ENCODE assay signal across 28 mouse cellular contexts in the genomic region with DNA sequence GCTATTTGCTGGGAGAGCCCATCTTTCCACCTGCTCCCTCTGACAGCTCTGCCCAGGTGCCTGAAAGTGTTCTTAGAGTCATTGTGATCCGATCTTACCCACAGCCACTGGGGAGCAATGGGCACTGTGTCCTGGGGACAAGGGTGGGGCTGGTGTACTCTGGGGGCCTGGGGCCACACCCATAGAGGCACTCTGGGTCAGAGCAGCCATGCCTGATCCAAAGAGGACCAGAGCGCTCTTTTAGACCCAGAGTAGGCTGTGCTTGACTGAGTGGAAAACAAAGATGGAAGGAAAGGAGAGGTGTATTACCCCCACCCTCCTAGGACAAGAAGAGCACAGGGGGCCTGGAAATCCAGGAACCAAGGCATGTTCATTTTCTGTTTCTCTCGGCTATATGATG. TPM values are rescaled to one million over a fixed set of nuclear protein-coding genes. Genes with fewer than 3 reads are reported as not detected.
DNase-seq lines count a peak whose midpoint lies in the region; ATAC-seq and TF ChIP-seq lines count a peak whose summit lies in the region.
"Had no signal": no experiment of that assay in that cellular context is flagged by ENCODE, and none has a peak within 500 bp of the region (broad histone marks: within the 10 kb centered on the region; RNA-seq: fewer than 3 reads in every experiment).

1700001O22Rik (minus strand) TSS at position 58 of the 400 bp plus-strand sequence.

- peaks cover 31% of the 10 kb centered on the region for H3K4me1 ChIP-seq in embryonic facial prominence, embryonic 13.5 days
- peaks cover 33% of the 10 kb centered on the region for H3K4me1 ChIP-seq in embryonic facial prominence, embryonic 10.5 days
- H3K4me1 ChIP-seq in hindbrain, embryonic 10.5 days (replicated peaks), result peaks cover 48% of the 10 kb centered on the region
- H3K4me1 ChIP-seq in hindbrain, embryonic 12.5 days, result peaks cover 19% of the 10 kb centered on the region
- H3K4me1 ChIP-seq in testis, adult 2 months (ENCODE audit: control insufficient read depth, insufficient read depth, low read length), result peaks cover 10% of the 10 kb centered on the region

- no peak within 1 kb of the TSS for H3K4me2 ChIP-seq in embryonic facial prominence, embryonic 13.5 days
- H3K4me2 ChIP-seq in hindbrain, embryonic 12.5 days (replicated peaks), result no peak within 1 kb of the TSS
- H3K4me2 ChIP-seq: embryonic facial prominence, embryonic 12.5 days; embryonic facial prominence, embryonic 15.5 days; forebrain, embryonic 13.5 days had no signal

- H3K27me3 ChIP-seq in embryonic facial prominence, embryonic 13.5 days, result peaks cover 43% of the 10 kb centered on the region
- peaks cover 71% of the 10 kb centered on the region for H3K27me3 ChIP-seq in embryonic facial prominence, embryonic 10.5 days (replicated peaks; ENCODE audit: low read depth, poor library complexity, severe bottlenecking)
- peaks cover 54% of the 10 kb centered on the region for H3K27me3 ChIP-seq in hindbrain, embryonic 10.5 days (ENCODE audit: insufficient read depth, poor library complexity, severe bottlenecking)
- H3K27me3 ChIP-seq in hindbrain, embryonic 12.5 days, result peaks cover 44% of the 10 kb centered on the region
- no peaks in the 10 kb centered on the region for H3K27me3 ChIP-seq in testis, adult 2 months (ENCODE audit: control insufficient read depth, insufficient read depth, low read length)
- H3K27me3 ChIP-seq: Patski had no signal

- 88% methylated on average over 3 of the region's 3 CpGs for WGBS in embryonic facial prominence, embryonic 13.5 days
- WGBS in embryonic facial prominence, embryonic 10.5 days, result 86% methylated on average over 3 of the region's 3 CpGs
- WGBS in hindbrain, embryonic 10.5 days, result 77% methylated on average over 3 of the region's 3 CpGs
- WGBS in hindbrain, embryonic 12.5 days, result 81% methylated on average over 3 of the region's 3 CpGs

- H3K27ac ChIP-seq in embryonic facial prominence, embryonic 13.5 days, result no peak within 1 kb of the TSS
- no peak within 1 kb of the TSS for H3K27ac ChIP-seq in embryonic facial prominence, embryonic 10.5 days (replicated peaks)
- H3K27ac ChIP-seq in hindbrain, embryonic 10.5 days, result peak within 1 kb of the TSS; percentile 1; the same call in 1 of the 2 replicates
- no peak within 1 kb of the TSS for H3K27ac ChIP-seq in hindbrain, embryonic 12.5 days
- H3K27ac ChIP-seq in testis, adult 2 months (ENCODE audit: control insufficient read depth, insufficient read depth, low read depth, low read length), result no peak within 1 kb of the TSS
- H3K27ac ChIP-seq: embryonic facial prominence, embryonic 12.5 days; embryonic facial prominence, embryonic 15.5 days; forebrain, embryonic 10.5 days; forebrain, embryonic 13.5 days had no signal

- 0 out of 2 replicates have a peak within 1 kb of the TSS, but pooled peaks have one; percentile 4 for H3K9ac ChIP-seq in embryonic facial prominence, embryonic 13.5 days
- H3K9ac ChIP-seq in hindbrain, embryonic 12.5 days, result no peak within 1 kb of the TSS
- H3K9ac ChIP-seq: embryonic facial prominence, embryonic 12.5 days; embryonic facial prominence, embryonic 15.5 days; forebrain, embryonic 13.5 days had no signal

- no peak for TF ChIP-seq CTCF in testis, adult 2 months (IDR thresholded peaks at IDR 0.05; ENCODE audit: control insufficient read depth, insufficient read depth, insufficient replicate concordance, low read depth, low read length)

- H3K9me3 ChIP-seq in embryonic facial prominence, embryonic 13.5 days, result no peaks in the 10 kb centered on the region
- no peaks in the 10 kb centered on the region for H3K9me3 ChIP-seq in embryonic facial prominence, embryonic 10.5 days
- H3K9me3 ChIP-seq in hindbrain, embryonic 10.5 days, result no peaks in the 10 kb centered on the region
- H3K9me3 ChIP-seq in hindbrain, embryonic 12.5 days (replicated peaks), result no peaks in the 10 kb centered on the region
- H3K9me3 ChIP-seq: embryonic facial prominence, embryonic 12.5 days; embryonic facial prominence, embryonic 15.5 days; forebrain, embryonic 10.5 days; forebrain, embryonic 13.5 days; G1E had no signal

- no peaks in the 10 kb centered on the region for H3K36me3 ChIP-seq in embryonic facial prominence, embryonic 13.5 days
- H3K36me3 ChIP-seq in embryonic facial prominence, embryonic 10.5 days (replicated peaks), result no peaks in the 10 kb centered on the region
- no peaks in the 10 kb centered on the region for H3K36me3 ChIP-seq in hindbrain, embryonic 10.5 days
- no peaks in the 10 kb centered on the region for H3K36me3 ChIP-seq in hindbrain, embryonic 12.5 days
- no peaks in the 10 kb centered on the region for H3K36me3 ChIP-seq in testis, adult 2 months (ENCODE audit: control insufficient read depth, insufficient read depth, low read length)
- H3K36me3 ChIP-seq: embryonic facial prominence, embryonic 12.5 days; embryonic facial prominence, embryonic 15.5 days; forebrain, embryonic 10.5 days had no signal

- H3K4me3 ChIP-seq in embryonic facial prominence, embryonic 13.5 days, result no peak within 1 kb of the TSS
- H3K4me3 ChIP-seq in embryonic facial prominence, embryonic 10.5 days, result no peak within 1 kb of the TSS
- no peak within 1 kb of the TSS for H3K4me3 ChIP-seq in hindbrain, embryonic 10.5 days
- H3K4me3 ChIP-seq in hindbrain, embryonic 12.5 days, result no peak within 1 kb of the TSS
- peak within 1 kb of the TSS; percentile 74 for H3K4me3 ChIP-seq in testis, adult 2 months (ENCODE audit: control insufficient read depth, low read depth, low read length)
- H3K4me3 ChIP-seq: embryonic facial prominence, embryonic 12.5 days; embryonic facial prominence, embryonic 15.5 days; erythroblast, embryonic 14.5 days; forebrain, embryonic 10.5 days; forebrain, embryonic 13.5 days had no signal

- DNase-seq in embryonic facial prominence, embryonic 10.5 days (ENCODE audit: low spot score), result no peak
- no peak for DNase-seq in frontal cortex, adult 2 months (ENCODE audit: extremely low spot score in 1 of 2, low spot score in 1 of 2)
- no peak for DNase-seq in frontal cortex, postnatal 10 days (ENCODE audit: low spot score in 2 of 2)
- DNase-seq in hindbrain, embryonic 10.5 days (ENCODE audit: low spot score), result no peak
- DNase-seq in testis, postnatal 10 days (ENCODE audit: low spot score), result no peak
- DNase-seq: adrenal gland, adult 8-10 months; adrenal gland, postnatal 14 days; adrenal gland, postnatal 36 days; B cell, adult 2 months; cerebellum, adult 11-12 months; cerebellum, adult 2 months; cerebellum, adult 9-10 months; cerebellum, postnatal 10 days; cerebellum, postnatal 25 days; embryo, embryonic 11 days had no signal

- ATAC-seq in embryonic facial prominence, embryonic 13.5 days (ENCODE audit: insufficient number of reproducible peaks, insufficient read depth, low FRiP score, low TSS enrichment, low read depth), result no peak
- no peak for ATAC-seq in hindbrain, embryonic 12.5 days (ENCODE audit: low FRiP score)
- ATAC-seq: activated CD4-positive, CD25-positive, alpha-beta regulatory T cell, adult 4 months; CD4-positive, CD25-positive, alpha-beta regulatory T cell, adult 4 months; forebrain, embryonic 13.5 days; forebrain, embryonic 16.5 days; Patski had no signal

- no peak; the same call in 1 of the 2 replicates for TF ChIP-seq POLR2A in testis, adult 2 months (IDR thresholded peaks at IDR 0.05; ENCODE audit: control insufficient read depth, low read depth, low read length)

RNA-seq across cellular contexts. Expression of gene 1700001O22Rik, which starts in this region (rescaled TPM):
- 2.8 and 2.9 TPM in 2 replicates for polyA plus RNA-seq in embryonic facial prominence, embryonic 13.5 days (2015; fragmentation: Nextera tagmentation; extraction: Ambion mirVana)
- polyA plus RNA-seq in embryonic facial prominence, embryonic 10.5 days (2016; fragmentation: Nextera tagmentation; extraction: Ambion mirVana), result 2.4 and 3.1 TPM in 2 replicates
- polyA plus RNA-seq in frontal cortex, adult 2 months (2012; rRNA removed), result 10.8 and 12.3 TPM in 2 replicates
- polyA plus RNA-seq in hindbrain, embryonic 10.5 days (2016; fragmentation: Nextera tagmentation; extraction: Ambion mirVana), result 3.1 and 3.4 TPM in 2 replicates
- polyA plus RNA-seq in hindbrain, embryonic 12.5 days (2016; fragmentation: Nextera tagmentation; extraction: Ambion mirVana), result 1.9 and 2.2 TPM in 2 replicates
- 905 and 964 TPM in 2 replicates for polyA plus RNA-seq in testis, adult 2 months (2012; rRNA removed)
- polyA plus RNA-seq: erythroblast, embryonic 14.5 days; G1E had no signal

Comparison
In these comparisons a context has a peak if more than half of its experiments do, and no peak if none do; other contexts are left out.
1. RNA of gene 1700001O22Rik (polyA plus RNA-seq): 905 to 964 TPM in testis, adult 2 months; 10.8 to 12.3 TPM in frontal cortex, adult 2 months, 2.4 to 3.1 TPM in embryonic facial prominence, embryonic 10.5 days, 3.1 to 3.4 TPM in hindbrain, embryonic 10.5 days, 2.8 to 2.9 TPM in embryonic facial prominence, embryonic 13.5 days and 1.9 to 2.2 TPM in hindbrain, embryonic 12.5 days; every median in the first group is over 10 times any median in the second.